Mouse (Mus musculus) adrenal gland, postnatal 4 days (tissue): Measurements from ENCODE around the gene Hoxc6. TPM values are rescaled to one million over a fixed set of nuclear protein-coding genes. Genes with fewer than 3 reads are reported as not detected.
A peak's percentile ranks its signal among the peaks of the same experiment; 100 is the strongest.

Experiments used
- DNase-seq, 2 experiments: peaks; one replicate each; pipeline ENCODE4 v3.0.0; 2021 to 2022; ENCODE audit warnings: low spot score in 2 of 2, mixed read lengths in 2 of 2
- microRNA-seq: library from miRNA; unstranded; fragments of <30 nt; microRNA quantifications from one replicate; pipeline ENCODE4 v1.2.0, GENCODE M21; 2021
- total RNA-seq, 2 experiments: library from RNA; stranded (reverse); gene quantifications; 2 replicates each; pipeline ENCODE4 v1.2.3; 2021

Hoxc6 gene
- total RNA-seq, 2 experiments from 2014 or later, result 40.3 to 41.5 TPM

DNA sequence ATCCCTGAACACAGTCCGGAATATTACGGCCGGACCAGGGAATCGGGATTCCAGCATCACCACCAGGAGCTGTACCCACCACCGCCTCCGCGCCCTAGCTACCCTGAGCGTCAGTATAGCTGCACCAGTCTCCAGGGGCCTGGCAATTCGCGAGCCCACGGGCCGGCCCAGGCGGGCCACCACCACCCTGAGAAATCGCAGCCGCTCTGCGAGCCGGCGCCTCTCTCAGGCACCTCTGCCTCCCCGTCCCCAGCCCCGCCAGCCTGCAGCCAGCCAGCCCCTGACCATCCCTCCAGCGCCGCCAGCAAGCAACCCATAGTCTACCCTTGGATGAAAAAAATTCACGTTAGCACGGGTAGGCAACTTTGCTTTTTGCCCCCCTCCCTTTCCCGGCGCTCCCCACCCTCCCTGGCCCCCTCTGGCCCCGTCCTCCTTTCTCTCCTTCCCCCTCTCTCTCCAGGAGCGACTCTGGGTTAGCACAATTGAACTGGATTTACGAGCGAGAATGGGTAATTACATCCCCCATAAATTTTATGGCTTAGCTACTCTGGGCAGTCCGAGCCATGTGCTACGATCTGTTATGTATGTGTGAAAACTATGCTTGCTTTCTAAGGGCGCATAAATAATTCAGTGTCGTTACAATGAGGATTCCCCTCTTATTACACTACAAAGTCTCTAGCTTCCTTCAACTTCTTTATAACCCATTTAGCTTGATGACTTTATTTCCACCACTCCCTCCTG, 36.9 kb downstream of the Hoxc6 start:
- no peak for DNase-seq

DNA sequence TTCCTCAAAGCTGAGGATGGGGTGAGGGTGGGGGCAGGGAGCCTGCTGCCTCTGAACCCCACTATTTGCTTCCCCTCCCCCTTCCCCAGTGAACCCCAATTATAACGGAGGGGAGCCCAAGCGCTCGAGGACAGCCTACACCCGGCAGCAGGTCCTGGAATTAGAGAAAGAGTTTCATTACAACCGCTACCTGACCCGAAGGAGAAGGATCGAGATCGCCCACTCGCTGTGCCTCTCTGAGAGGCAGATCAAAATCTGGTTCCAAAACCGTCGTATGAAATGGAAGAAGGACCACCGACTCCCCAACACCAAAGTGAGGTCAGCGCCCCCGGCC, 37.5 kb downstream of the Hoxc6 start:
- no peak for DNase-seq

DNA sequence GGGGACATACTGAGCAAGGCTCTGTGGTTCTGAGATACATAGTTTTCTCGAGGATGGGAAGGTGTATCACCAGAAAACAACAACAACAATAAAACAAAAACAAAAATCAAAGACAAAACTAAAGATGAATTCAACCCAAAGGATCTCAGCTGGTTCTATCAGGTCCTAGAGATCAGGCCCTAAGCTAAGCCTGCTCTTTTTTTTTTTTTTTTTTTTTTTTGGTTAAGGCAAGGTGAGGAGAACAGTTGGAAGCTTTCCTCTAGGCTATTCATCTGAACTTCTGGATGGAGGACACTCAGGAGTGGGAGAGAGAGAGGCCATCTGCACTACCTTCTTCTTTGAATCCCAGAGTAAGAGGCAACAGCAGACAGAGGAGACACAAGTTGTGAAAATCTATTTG, 39.5 kb downstream of the Hoxc6 start:
- DNase-seq, result no peak

DNA sequence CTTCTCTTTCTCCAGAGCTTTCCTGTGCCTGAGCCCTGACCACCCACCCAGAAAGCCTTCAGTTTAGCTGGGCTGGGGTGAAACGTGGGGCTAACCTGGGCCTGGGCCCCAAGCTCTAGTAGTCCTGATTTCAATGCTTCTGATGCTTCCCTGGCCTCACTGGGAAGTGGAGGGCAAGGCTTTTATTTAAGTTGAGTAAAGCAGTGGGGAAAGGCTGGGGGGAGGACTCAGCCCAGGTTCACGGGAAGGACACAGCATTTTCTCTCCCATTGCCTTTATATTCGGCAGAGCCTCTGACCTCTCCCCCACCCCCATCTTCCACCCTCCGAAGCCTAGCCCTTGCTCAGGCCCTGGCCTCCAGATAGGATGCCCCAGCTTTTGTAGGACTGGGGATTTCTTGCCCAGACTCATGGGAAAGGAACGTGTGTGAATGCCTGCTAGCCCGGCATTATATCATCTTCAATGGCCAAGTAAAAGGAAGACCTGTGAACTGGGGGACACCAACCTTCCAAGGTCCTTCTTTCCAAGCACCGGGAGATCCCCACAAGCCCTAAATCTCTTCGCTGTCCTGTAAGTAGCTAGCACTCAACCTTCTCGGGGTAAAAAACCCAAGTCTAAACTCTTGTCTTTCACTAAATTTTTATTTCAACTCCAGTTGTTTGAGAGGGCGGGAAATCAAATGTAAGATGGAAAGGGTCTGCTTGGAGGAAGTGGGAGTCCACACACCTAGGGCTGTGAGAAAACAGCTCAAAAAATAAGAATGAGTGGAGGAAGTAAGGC, 40.8 kb downstream of the Hoxc6 start:
- DNase-seq, result no peak

DNA sequence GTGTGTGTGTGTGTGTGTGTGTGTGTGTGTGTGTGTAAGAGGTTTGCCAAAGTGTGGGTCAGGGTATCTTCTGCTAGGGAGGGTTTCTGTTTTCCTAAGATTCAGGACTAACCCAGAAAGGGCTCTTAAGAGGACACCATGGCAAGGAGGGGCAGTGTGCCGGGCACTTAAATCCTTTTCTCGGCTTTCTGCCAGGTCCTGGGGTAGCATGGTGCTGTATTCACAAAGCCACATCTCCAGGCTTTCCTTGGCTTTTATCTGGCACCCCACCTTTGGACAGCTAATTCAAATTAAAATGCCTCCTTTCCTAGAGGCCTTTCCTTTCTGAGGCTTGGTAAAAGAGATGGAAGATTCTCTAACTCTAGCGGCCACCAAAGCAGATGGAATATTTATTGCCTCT, 41.6 kb downstream of the Hoxc6 start:
- DNase-seq, result no peak

DNA sequence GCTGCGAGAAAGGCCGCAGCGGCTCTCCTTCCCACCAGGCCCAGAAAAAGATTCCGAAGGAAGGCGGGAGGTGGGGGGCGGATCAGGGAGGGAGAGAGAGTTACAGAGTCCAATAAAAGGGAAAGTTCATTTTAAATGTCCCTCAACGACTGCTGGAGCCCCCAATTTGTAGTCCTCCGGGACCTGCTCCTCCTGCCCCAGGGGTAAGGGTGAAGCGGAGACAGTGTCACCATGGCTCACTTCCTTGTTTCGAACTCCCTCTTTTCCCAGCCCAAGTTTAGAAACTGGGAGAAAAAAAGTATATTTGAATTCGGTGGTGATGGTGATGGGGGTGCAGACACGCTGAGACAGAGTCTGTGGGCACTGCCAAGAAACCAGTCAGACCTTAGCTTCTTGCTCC, 42.5 kb downstream of the Hoxc6 start:
- DNase-seq, result no peak

DNA sequence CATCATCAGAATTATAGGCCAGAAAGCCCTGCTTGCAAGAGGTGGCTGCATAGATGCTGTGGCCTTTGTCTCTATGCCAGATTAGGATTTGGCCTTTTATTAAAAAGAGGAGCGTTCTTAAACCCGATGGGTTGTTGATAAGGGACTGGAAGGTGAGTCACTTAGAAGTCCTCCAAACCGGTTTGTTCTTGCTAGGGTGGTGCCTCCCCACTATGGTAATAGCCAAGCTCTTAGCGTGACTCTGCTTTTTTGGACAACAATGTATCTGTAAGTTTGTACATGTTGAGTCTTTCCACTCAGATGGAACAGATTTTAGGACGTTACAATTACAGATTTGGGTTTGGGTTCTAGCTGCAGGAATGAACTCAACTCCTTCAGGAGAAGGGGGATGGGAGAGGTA, 43.6 kb downstream of the Hoxc6 start:
- no peak for DNase-seq

DNA sequence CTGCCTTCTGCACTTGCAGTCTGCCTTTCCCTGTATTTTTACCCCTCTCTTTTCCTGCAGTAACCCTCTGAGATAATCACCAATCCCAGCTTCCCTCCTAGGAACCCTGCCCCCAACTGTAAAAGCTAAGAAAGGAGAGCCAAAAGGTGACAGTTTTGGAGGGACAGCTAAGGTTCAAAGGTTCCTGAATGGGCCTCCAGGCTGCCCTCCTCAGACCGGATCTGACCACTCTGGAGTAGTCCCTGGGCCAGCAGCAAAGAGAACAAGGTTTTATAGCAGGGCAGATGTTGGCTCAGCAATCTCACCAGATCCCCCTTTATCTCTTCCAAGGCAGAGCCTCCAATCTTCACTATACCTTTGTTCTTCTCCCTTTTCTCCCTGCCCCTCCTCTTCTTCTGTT, 44.2 kb downstream of the Hoxc6 start:
- no peak for DNase-seq

DNA sequence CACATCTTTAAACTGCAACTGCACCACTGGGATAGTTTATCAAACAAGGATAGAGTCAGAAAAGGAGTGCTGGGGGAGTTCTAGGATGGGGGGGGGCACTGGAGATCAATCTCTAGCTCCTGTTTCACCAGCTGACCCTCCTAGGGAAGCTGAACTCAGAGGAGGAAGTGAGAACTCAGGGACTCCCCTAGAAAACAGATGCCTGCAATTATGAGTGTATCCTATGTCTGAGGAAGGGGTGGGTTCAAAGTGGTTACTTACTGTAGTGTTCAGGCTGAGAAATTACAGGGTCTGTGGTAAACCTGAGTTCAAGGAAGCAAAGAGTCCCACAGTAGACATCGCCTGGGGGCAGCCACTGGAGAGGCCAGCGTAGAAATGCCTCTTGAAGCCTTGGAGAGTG, 53.6 kb downstream of the Hoxc6 start:
- DNase-seq, result no peak

DNA sequence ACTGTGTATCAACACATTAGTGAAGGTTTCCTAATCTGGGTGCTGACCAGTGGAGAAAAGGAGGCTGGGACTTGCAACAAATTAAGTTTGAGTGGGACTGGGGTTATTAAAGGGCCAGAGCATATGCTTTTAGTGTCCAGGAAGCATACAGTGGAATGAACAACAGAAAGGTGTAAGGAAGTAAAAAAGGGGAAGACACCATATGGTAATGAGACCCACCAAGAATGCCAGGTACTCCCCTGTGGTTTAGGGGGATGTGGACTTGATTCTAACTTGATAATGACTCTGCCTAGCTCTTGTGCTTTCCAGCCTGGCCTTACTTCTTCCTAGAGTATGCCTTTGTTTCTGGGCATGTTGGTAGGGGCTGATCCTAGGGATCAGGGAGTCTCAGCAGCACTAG, 55.2 kb downstream of the Hoxc6 start:
- DNase-seq, result no peak

DNA sequence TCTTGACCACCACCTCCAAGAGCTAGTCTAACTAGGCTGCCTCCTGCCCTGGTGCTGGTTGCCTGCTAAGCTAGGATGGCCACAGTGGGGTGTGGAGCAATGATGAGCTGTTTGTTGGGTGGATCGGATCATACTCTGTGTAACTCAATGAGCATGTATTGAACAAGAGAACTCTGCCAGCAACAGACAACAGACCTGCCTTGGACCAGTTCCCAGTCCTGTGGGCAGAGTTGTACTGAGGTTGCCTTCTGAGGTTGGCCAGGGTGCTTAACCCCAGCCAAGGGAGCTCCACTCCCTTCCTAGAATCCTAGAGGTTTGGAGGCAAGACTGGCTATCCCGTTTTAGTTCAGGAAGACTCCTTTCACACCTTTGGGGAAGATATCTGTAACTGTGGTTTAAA, 58.3 kb downstream of the Hoxc6 start:
- no peak for DNase-seq

DNA sequence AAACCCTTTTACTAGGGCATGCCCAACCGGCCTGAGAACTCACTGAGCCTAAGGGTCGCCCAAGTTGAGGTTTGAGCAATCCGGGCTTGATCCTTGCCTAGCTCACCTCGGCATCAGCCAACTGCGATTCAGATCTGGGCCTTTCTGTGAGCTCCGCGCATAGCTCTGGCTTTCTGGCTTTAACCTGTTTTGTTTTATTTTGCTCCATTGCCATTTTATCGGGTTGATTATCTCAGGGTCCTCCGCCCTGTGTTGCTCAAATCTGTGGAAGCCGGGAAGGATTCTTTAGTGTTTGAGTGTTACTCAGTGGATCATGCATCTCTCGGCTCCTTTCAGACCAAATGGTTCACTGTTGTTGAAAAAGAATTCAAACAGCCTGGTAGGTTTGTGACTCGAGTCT, 60.7 kb downstream of the Hoxc6 start:
- no peak for DNase-seq

DNA sequence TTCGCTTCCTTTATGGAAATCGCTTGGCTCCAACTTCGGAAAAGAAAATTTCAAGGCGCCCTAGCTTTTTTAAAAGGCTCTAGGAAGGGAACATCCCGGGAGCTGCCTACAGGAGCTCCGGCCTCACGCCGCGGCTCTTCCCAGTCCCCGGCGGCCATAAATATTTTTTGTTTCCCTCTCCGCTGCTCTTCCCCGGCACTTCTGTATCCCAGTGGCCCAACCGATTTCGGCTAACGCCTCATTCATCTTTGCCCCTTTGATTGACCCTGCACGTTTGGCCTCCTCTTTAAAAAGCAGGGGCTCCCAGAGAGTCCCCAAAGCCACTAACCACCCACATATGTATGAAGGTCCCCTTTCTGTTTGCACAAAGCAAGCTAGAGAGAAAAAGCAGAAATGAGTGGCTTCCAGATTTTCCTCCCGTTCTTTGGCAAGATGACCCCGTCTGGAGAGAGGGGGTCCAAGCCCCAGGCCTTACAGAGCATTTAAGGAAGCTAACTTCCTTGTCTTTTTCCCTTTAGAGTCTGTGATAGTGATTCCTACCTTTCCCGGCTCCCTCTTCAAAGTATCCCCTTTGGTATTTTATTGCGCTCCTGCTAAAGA, 61.4 kb downstream of the Hoxc6 start:
- DNase-seq, result no peak

DNA sequence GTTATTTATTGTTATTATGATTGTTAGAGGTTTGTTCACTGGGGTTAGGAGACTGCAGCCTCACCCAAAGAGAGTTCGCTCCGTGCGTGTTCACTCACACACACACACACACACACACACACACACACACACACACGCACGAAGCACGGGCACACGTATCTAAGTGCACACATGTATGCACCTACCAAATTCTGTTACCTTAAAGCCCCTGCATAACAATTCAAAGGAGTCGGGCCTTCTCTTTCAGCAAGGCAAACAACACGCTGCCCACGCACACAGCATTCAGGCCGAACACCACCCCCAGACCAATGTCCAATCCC, 61.9 kb downstream of the Hoxc6 start:
- no peak for DNase-seq

DNA sequence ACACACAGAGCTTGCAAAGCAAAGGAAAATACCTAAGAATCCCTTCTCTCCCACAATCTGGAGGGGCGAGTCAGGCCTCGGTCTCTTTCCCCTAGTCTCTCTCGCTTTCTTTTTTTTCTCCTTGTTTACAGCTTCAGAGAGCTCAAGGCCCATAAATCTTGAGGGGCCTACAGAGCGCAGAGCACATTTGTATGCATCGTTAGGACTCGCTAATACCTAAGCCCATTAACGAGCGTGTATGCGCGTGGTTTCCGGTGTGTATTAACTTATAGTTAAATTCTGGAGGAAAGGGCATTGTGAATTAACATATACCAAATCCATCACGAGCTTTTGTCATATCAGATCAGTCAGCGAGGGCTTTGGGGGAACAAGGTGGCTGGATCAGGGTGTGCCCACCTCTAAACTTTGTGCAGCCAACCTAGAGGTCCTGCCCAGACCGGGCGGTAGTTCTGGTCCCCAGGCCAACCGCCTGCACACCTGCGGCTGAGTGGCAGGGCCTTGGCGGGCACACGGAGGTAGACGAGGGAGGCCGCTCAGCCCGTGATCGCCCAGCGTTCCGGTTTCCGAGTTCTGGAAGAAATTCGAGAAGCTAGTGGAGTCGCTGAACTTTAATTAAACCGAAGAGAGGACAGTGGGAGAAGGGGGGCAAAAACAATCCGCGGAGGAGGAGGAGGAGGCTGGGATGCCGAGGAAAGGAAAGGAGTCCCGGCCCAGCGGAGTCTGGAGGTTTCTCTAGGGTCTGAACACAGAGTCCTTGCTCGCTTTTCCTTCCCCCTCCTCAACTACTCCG, 62.5 kb downstream of the Hoxc6 start:
- DNase-seq, result peak in 1 of 2 experiments; percentile 18

DNA sequence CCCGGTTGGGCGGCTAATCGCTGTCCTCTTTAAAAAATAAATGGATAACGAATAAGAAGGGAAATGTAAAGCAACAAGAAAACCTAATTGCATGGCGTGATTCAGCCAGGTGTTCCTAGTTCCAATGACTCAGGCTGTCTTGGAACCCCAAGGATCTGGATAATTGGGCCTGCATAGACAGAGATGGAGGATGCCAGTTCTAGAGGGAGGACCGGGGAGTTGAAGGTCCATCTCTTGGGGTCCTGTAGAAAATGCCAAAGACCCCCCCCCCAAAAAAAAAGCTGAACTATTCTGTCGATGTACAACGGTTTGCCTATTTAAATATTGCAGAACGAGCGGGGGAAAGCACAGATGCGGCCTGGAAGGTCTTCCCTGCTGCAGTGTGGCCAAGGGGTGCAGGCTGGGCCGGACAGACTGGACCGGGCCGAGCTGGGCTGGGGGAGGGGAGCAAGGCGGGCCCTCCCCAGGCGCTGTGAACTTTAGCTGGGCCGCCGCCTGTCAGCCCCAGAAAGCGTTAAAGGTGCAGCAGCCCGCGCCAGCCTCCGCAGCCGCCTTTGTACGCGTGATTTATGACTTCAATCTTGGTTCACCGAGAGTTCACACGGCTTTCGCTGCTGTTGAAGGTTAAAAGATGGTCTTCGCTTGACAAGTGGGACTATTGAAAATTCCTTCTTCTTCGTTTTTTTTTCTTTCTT, 63.2 kb downstream of the Hoxc6 start:
- peak in 1 of 2 experiments; percentile 15 for DNase-seq

Small RNA genes within 50 kb of the gene (microRNA-seq; reads per million reads assigned to microRNA genes)
- gene Mir196a-2 (466 reads per million, percentile 66 among the genes with 10 or more reads in this experiment), gene Mir615 (1,737 reads per million, percentile 81 among the genes with 10 or more reads in this experiment)

Other genes with a start within 250 kb of the Hoxc6 start
- not detected for gene Hoxc13, start 77.2 kb upstream of the Hoxc6 start, total RNA-seq
- gene Hoxc12, start 61.5 kb upstream of the Hoxc6 start, total RNA-seq, result not detected
- under 1 TPM in 1 of 2 experiments, not detected in 1; 0.20 TPM for gene Hoxc11, start 43.8 kb upstream of the Hoxc6 start, total RNA-seq
- 1 to 10 TPM; 1.2 to 5.6 TPM for gene Hoxc10, start 31.5 kb upstream of the Hoxc6 start, total RNA-seq
- gene Hoxc5, start 30.8 kb upstream of the Hoxc6 start, total RNA-seq, result 1 to 10 TPM; 7.9 to 8.0 TPM
- gene Hoxc9, start 21.8 kb upstream of the Hoxc6 start, total RNA-seq, result 1 to 10 TPM; 3.0 to 4.8 TPM
- gene Hoxc8, start 7.7 kb upstream of the Hoxc6 start, total RNA-seq, result 10 to 100 TPM; 22.2 to 22.7 TPM
- gene Hoxc4, start 20.7 kb downstream of the Hoxc6 start, total RNA-seq, result 10 to 100 TPM; 11.3 to 13.4 TPM
- gene Smug1, start 168.8 kb downstream of the Hoxc6 start, total RNA-seq, result 10 to 100 TPM; 17.7 to 19.0 TPM
- 100 to 1,000 TPM; 111 to 127 TPM for gene Cbx5, start 241.6 kb downstream of the Hoxc6 start, total RNA-seq
- 100 to 1,000 TPM; 404 to 457 TPM for gene Hnrnpa1, start 242.2 kb downstream of the Hoxc6 start, total RNA-seq